Mouse (Mus musculus) granulocyte monocyte progenitor cell, adult 5-6 weeks (primary cell): ENCODE measurements around the gene Stx8. TPM values are rescaled to one million over a fixed set of nuclear protein-coding genes. Genes with fewer than 3 reads are reported as not detected.
A peak's percentile ranks its signal among the peaks of the same experiment; 100 is the strongest.

Source experiments
- ATAC-seq: replicated peaks from 2 replicates; pipeline ENCODE4 v1.8.0; 2016; ENCODE audit warnings: mild to moderate bottlenecking, moderate TSS enrichment, inconsistent platforms; ENCODE audit not compliant: poor library complexity, severe bottlenecking
- total RNA-seq, 2 experiments: library from RNA; stranded (forward) in 1 of 2; stranded (reverse) in 1 of 2; fragments of 200-712, 200-1000 nt in 1 of 2; fragments of >200 nt in 1 of 2; fragmentation: Nextera tagmentation in 1 of 2; gene quantifications; 2 replicates each; pipeline ENCODE4 v1.2.3; 2014 to 2017

The Stx8 gene
- total RNA-seq, 2 experiments from 2014 or later = 28.4 to 28.6 TPM

DNA sequence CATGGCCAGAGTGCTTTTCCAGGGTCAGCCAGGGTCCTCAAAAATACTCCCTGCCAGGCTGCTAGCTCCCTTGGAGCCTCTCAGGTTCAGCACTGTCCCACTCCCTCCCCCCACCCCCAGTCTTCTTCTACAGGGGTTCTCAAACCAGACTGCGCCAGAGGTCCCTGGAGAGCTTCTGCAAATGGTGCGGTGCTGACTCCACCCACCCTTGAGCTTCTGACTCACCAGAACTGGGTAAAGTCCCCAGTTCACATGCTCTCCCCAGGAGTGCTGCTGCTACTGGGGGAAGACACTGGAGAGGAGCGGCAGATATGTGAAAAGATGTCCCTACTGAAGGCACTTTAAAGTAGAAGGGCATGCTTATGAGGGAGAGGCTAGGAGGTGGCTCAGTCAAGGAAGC lies 247.9 kb downstream of the Stx8 start:
- ATAC-seq = no peak

GRCm38 (mm10) chr11:68214496-68215205 lies 248.7 kb downstream of the Stx8 start:
- no peak for ATAC-seq

DNA sequence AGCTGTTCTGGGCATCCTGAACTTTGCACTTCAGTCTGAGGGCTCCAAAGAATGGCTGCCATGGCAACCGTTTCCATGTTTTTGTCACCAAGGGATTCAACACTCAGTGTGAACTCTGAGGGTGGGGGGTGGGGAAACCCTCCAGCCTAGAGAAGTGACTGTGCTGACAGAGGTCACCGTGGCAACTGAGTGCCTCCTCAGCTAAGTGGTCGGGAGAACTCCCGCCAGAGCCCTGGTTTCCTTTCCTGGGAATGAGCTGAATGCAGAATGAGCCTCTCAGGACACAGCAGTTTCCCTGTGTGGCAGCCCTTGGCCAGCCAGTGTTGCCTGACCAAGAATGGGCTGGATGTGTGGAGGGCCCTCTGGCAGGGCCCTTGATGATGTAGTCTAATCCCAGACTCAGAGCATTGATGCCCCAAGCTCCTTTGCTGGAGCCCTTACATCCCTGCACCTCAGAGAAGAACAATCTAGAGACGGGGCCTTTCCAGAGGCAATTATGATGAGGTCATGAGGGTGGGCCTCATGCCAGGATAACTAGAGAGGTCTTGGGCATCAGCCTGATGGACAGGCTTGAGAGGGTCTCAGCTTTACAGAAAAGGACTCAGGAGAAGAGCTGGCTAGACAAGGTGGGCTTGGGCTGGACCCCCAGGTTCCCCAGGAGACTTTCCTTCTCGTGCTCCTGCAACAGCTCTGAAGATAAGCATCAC lies 249.4 kb downstream of the Stx8 start:
- ATAC-seq = no peak

- no peak for ATAC-seq
These were observed 250.0 kb downstream of the Stx8 start for GRCm38 (mm10) chr11:68216041-68216440.

GRCm38 (mm10) chr11:68220733-68221132 lies 254.7 kb downstream of the Stx8 start:
- ATAC-seq = no peak

DNA sequence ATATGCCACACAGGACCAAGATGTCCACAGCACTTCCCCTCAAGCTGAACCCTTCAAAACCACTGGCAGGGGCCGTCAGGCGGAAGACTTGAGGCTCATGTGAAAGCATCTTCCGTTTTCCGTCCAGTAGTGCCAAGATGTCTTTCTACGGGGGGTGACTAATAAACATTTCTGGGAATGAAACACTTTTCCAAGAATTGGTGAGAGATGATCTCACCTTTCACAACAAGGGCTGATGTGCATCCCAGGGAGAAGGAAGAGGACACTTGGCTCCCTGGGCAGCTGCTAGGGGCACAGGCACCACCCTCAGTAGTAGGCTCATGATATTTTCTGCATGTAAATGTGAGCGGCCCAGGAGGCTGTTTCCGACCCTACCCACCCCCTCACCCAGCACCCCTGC lies 256.2 kb downstream of the Stx8 start:
- ATAC-seq = no peak

- ATAC-seq = no peak
These were observed 257.1 kb downstream of the Stx8 start for GRCm38 (mm10) chr11:68223143-68223542.

DNA sequence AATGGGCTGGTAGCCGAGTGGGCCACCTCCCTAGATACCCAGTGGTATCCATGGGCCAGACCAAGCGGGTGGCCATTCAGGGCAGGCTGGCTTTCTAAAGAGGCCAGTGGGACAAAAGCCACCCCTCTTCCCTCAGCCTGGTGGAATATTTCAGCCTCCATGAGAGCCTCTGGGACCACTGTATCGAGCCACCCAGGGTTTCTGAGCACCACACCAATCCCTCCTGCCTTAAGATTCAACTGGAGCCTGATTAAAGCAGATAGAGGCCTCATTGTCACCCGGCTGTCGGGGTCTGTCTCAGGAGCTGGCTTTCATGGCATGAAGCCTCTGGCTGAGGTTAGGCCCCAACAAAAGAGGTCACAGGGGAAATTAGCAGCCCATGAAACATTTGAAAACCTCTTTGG lies 260.7 kb downstream of the Stx8 start:
- ATAC-seq = no peak

- no peak for ATAC-seq
These were observed 261.8 kb downstream of the Stx8 start for GRCm38 (mm10) chr11:68227837-68228236.

GRCm38 (mm10) chr11:68228941-68229665 lies 263.1 kb downstream of the Stx8 start:
- no peak for ATAC-seq

GRCm38 (mm10) chr11:68231558-68231957 lies 265.6 kb downstream of the Stx8 start:
- no peak for ATAC-seq

GRCm38 (mm10) chr11:68233469-68233965 lies 267.5 kb downstream of the Stx8 start:
- no peak for ATAC-seq

- ATAC-seq = no peak
These were observed 273.8 kb downstream of the Stx8 start for GRCm38 (mm10) chr11:68239756-68240155.

DNA sequence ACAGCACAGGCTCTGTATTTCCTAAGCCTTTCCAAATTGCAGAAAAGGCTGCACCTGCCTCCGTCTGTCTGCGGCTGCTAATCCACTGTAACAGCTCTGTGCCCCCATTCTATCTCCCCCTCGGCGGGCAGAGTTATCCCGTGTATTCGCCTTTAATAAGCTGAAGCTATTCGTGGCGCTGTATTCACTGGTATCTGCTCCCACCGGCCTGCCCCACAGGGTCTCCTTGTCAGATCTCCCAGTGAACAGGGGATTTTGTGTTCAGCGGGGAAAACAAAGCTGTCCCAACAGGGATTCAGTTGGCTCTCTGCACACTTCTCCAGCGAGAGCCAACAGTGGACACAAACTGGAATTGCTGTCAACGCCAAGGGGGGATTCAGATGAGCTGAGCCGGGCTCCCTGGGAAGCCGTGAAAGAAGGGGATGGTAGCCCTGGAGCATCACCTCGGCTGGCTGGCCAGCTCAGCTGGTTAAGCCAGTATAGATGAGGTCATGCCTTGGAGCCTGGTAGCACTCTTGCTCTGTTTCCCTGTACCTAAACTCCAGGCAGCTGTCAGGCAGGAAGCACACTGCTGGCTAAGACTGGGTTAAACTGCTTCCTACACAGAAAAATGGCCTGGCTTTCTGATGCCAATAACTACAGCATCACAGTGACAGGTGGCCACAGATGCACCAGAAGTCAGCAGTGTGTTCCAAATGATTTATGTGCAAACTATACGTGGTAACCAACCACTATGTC lies 278.4 kb downstream of the Stx8 start:
- ATAC-seq = no peak

GRCm38 (mm10) chr11:68244992-68245261 lies 278.9 kb downstream of the Stx8 start:
- no peak for ATAC-seq

DNA sequence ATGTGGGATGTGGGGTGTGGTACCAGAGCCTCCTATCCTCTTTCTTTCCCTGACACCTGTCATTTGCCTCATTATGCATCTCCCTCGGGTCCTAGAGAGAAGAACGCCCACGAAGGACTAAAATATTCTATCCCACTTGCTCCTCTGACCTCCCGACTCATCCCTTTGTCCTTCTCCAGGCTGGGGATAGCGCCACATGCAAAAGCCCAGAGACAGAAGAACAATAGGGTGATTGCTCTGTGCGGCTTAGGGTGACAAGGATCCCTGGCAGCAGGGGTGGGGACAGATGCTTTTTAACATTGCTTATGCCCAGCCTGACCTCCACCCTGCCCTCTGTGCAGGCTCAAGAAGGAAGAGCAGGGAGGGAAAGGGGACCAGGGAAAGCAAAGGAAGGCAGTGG lies 281.9 kb downstream of the Stx8 start:
- ATAC-seq = no peak

- ATAC-seq = no peak
These were observed 284.1 kb downstream of the Stx8 start for GRCm38 (mm10) chr11:68250106-68250505.

GRCm38 (mm10) chr11:68253531-68253930 lies 287.5 kb downstream of the Stx8 start:
- ATAC-seq = 0 out of 2 replicates have a peak, but pooled peaks have one; percentile 20
